Mouse (Mus musculus) midbrain, embryonic 14.5 days (tissue): Measurements from ENCODE around the gene Isyna1. TPM values are rescaled to one million over a fixed set of nuclear protein-coding genes. Genes with fewer than 3 reads are reported as not detected.

Source experiments
- ATAC-seq: fragments of 200-750 bp; cut with Nextera tagmentation; 2 replicates; pipeline ENCODE4 v1.8.0; 2017; ENCODE audit warnings: moderate number of reproducible peaks, moderate library complexity; ENCODE audit not compliant: low FRiP score, low TSS enrichment
- DNase-seq: peaks from one replicate; pipeline ENCODE4 v3.0.0-alpha.2; 2015
- H3K27ac ChIP-seq: fragments of 300-500 bp; sonication (generic); replicated peaks from 2 replicates; pipeline ENCODE4 v1.5.1; 2014; ENCODE audit warnings: mild to moderate bottlenecking, low read depth, low read length, moderate library complexity
- H3K27me3 ChIP-seq: fragments of 300-500 bp; sonication (generic); 2 replicates; pipeline ENCODE4 v1.6.1; 2014; ENCODE audit warnings: low read length, control low read depth, mixed read lengths; ENCODE audit not compliant: control insufficient read depth, insufficient read depth
- H3K36me3 ChIP-seq: fragments of 300-500 bp; sonication (generic); 2 replicates; pipeline ENCODE4 v1.6.1; 2014; ENCODE audit warnings: low read length, control low read depth; ENCODE audit not compliant: control insufficient read depth, insufficient read depth
- H3K4me1 ChIP-seq: fragments of 300-500 bp; sonication (generic); 2 replicates; pipeline ENCODE4 v1.6.1; 2014; ENCODE audit warnings: mild to moderate bottlenecking, antibody characterized with exemption, low read length, control low read depth; ENCODE audit not compliant: control insufficient read depth, insufficient read depth
- H3K4me2 ChIP-seq: fragments of 300-500 bp; sonication (generic); 2 replicates; pipeline ENCODE4 v1.6.1; 2014; ENCODE audit warnings: mild to moderate bottlenecking, low read length, moderate library complexity
- H3K4me3 ChIP-seq: fragments of 300-500 bp; sonication (generic); replicated peaks from 2 replicates; pipeline ENCODE4 v1.5.1; 2014; ENCODE audit warnings: low read depth, low read length
- H3K9ac ChIP-seq: fragments of 300-500 bp; sonication (generic); replicated peaks from 2 replicates; pipeline ENCODE4 v1.6.1; 2014; ENCODE audit warnings: mild to moderate bottlenecking, low read length, moderate library complexity
- H3K9me3 ChIP-seq: fragments of 300-500 bp; sonication (generic); 2 replicates; pipeline ENCODE4 v1.6.1; 2016; ENCODE audit warnings: low read length, control low read depth, mixed read lengths; ENCODE audit not compliant: control insufficient read depth
- WGBS: fragments of 180-500 bp; shearing (Covaris S2); extraction: QIAGEN DNeasy Blood & Tissue Kit; methylation state at CpG from one replicate; pipeline ENCODE4 v1.1.7; 2014; 5-methylcytosine and 5-hydroxymethylcytosine counted together
- polyA plus RNA-seq: library from polyadenylated mRNA; unstranded; fragments of >200 nt; fragmentation: Nextera tagmentation; extraction: Ambion mirVana; gene quantifications from 2 replicates; pipeline ENCODE4 v1.2.1, GENCODE M21; 2014

The Isyna1 gene
- polyA plus RNA-seq, 1 experiment from 2014 or later, result 91.9 TPM

- Histone ChIP-seq H3K9ac (no peak overlapping the region; the same call in 1 of the 2 replicates), H3K4me2 (peak overlapping the region; percentile 62), H3K4me1 (peaks cover 17% of the 10 kb centered on the region), H3K4me3 (0 out of 2 replicates have a peak overlapping the region, but pooled peaks have one; percentile 39), H3K27me3 (0 out of 2 replicates have a peak, but pooled peaks cover 6% of the 10 kb centered on the region), H3K9me3 (no peaks in the 10 kb centered on the region), H3K36me3 (no peaks in the 10 kb centered on the region), H3K27ac (no peak overlapping the region)
- DNase-seq, result peak; percentile 51
- ATAC-seq, result no peak
- WGBS, result 14% methylated on average over 22 of the region's 22 CpGs
These were observed 36.6 kb downstream of the Isyna1 start for GRCm38 (mm10) chr8:70630532-70631381.

GRCm38 (mm10) chr8:70631436-70631835 lies 37.3 kb downstream of the Isyna1 start:
- H3K36me3 ChIP-seq, result no peaks in the 10 kb centered on the region
- ATAC-seq (no peak), DNase-seq (peak; percentile 20)
- no peaks in the 10 kb centered on the region for H3K9me3 ChIP-seq
- no peak overlapping the region for H3K4me2 ChIP-seq
- 0 out of 2 replicates have a peak, but pooled peaks cover 6% of the 10 kb centered on the region for H3K27me3 ChIP-seq
- peaks cover 17% of the 10 kb centered on the region for H3K4me1 ChIP-seq
- H3K4me3 ChIP-seq, result no peak overlapping the region
- H3K9ac ChIP-seq, result no peak overlapping the region
- H3K27ac ChIP-seq, result no peak overlapping the region
- 16% methylated on average over 24 of the region's 24 CpGs for WGBS

- Histone ChIP-seq H3K4me3 (no peak within 1 kb of the TSS), H3K4me2 (no peak within 1 kb of the TSS), H3K36me3 (no peaks in the 10 kb centered on the region), H3K9ac (no peak within 1 kb of the TSS), H3K9me3 (no peaks in the 10 kb centered on the region), H3K27me3 (0 out of 2 replicates have a peak, but pooled peaks cover 6% of the 10 kb centered on the region), H3K4me1 (peaks cover 17% of the 10 kb centered on the region), H3K27ac (no peak within 1 kb of the TSS)
- 74% methylated on average over 6 of the region's 6 CpGs for WGBS
- no peak for DNase-seq
- ATAC-seq, result no peak
These were observed 38.2 kb downstream of the Isyna1 start, which contains the start of gene Gdf15 for GRCm38 (mm10) chr8:70632346-70632892. TSS of gene Gdf15 (minus strand) at chr8:70632456.

- no peak overlapping the region for H3K9ac ChIP-seq
- no peak overlapping the region for H3K4me3 ChIP-seq
- DNase-seq, result no peak
- ATAC-seq, result no peak
- 64% methylated on average over 6 of the region's 6 CpGs for WGBS
- no peak overlapping the region for H3K4me2 ChIP-seq
- H3K27me3 ChIP-seq, result 0 out of 2 replicates have a peak, but pooled peaks cover 6% of the 10 kb centered on the region
- H3K27ac ChIP-seq, result no peak overlapping the region
- peaks cover 15% of the 10 kb centered on the region for H3K4me1 ChIP-seq
- no peaks in the 10 kb centered on the region for H3K36me3 ChIP-seq
- H3K9me3 ChIP-seq, result no peaks in the 10 kb centered on the region
These were observed 39.9 kb downstream of the Isyna1 start for GRCm38 (mm10) chr8:70634066-70634465.

GRCm38 (mm10) chr8:70635527-70635926 lies 41.4 kb downstream of the Isyna1 start:
- 69% methylated on average over 6 of the region's 6 CpGs for WGBS

GRCm38 (mm10) chr8:70636838-70637237 lies 42.7 kb downstream of the Isyna1 start:
- Histone ChIP-seq H3K27ac (no peak overlapping the region), H3K9me3 (no peaks in the 10 kb centered on the region), H3K27me3 (no peaks in the 10 kb centered on the region), H3K9ac (no peak overlapping the region), H3K4me2 (no peak overlapping the region), H3K4me1 (no peaks in the 10 kb centered on the region), H3K4me3 (no peak overlapping the region), H3K36me3 (no peaks in the 10 kb centered on the region)
- WGBS, result 62% methylated on average over 8 of the region's 8 CpGs
- ATAC-seq (no peak), DNase-seq (no peak)

More at GRCm38 (mm10) chr8:70635527-70635926, 41.4 kb downstream of the Isyna1 start:
- DNase-seq (no peak), ATAC-seq (no peak)
- H3K4me2 ChIP-seq, result no peak overlapping the region
- H3K27ac ChIP-seq, result no peak overlapping the region
- H3K27me3 ChIP-seq, result 0 out of 2 replicates have a peak, but pooled peaks cover 6% of the 10 kb centered on the region
- no peak overlapping the region for H3K9ac ChIP-seq
- H3K4me1 ChIP-seq, result peaks cover 4% of the 10 kb centered on the region; the same call in 1 of the 2 replicates
- H3K9me3 ChIP-seq, result no peaks in the 10 kb centered on the region
- H3K36me3 ChIP-seq, result no peaks in the 10 kb centered on the region
- no peak overlapping the region for H3K4me3 ChIP-seq

- ATAC-seq (no peak), DNase-seq (no peak)
- no peaks in the 10 kb centered on the region for H3K9me3 ChIP-seq
- 79% methylated on average over 9 of the region's 9 CpGs for WGBS
- no peak overlapping the region for H3K9ac ChIP-seq
- H3K36me3 ChIP-seq, result no peaks in the 10 kb centered on the region
- H3K4me1 ChIP-seq, result no peaks in the 10 kb centered on the region
- no peak overlapping the region for H3K27ac ChIP-seq
- H3K4me2 ChIP-seq, result no peak overlapping the region
- H3K4me3 ChIP-seq, result no peak overlapping the region
- H3K27me3 ChIP-seq, result no peaks in the 10 kb centered on the region
These were observed 44.6 kb downstream of the Isyna1 start for GRCm38 (mm10) chr8:70638752-70639151.

GRCm38 (mm10) chr8:70643019-70643418 lies 48.8 kb downstream of the Isyna1 start:
- Histone ChIP-seq H3K27me3 (no peaks in the 10 kb centered on the region), H3K9me3 (no peaks in the 10 kb centered on the region), H3K36me3 (no peaks in the 10 kb centered on the region), H3K4me3 (no peak overlapping the region), H3K4me2 (no peak overlapping the region), H3K27ac (no peak overlapping the region), H3K4me1 (no peaks in the 10 kb centered on the region), H3K9ac (no peak overlapping the region)
- 68% methylated on average over 3 of the region's 3 CpGs for WGBS
- ATAC-seq (no peak), DNase-seq (no peak)
